Mouse (Mus musculus) thymus, adult 2 months (tissue): ENCODE data around the gene Abca3. TPM values are rescaled to one million over a fixed set of nuclear protein-coding genes. Genes with fewer than 3 reads are reported as not detected.
A peak's percentile ranks its signal among the peaks of the same experiment; 100 is the strongest.

ENCODE experiments used
- DNase-seq: peaks from one replicate; pipeline ENCODE4 v3.0.0; 2021
- H3K27ac ChIP-seq: fragments of 200-500 bp; 2 replicates; pipeline ENCODE4 v1.5.1; 2012; ENCODE audit warnings: low read length, control low read depth; ENCODE audit not compliant: control insufficient read depth, insufficient read depth
- H3K27me3 ChIP-seq: fragments of 200-500 bp; 2 replicates; pipeline ENCODE4 v1.6.1; 2012; ENCODE audit warnings: mild to moderate bottlenecking, low read length, moderate library complexity, mixed read lengths; ENCODE audit not compliant: control insufficient read depth, insufficient read depth
- H3K36me3 ChIP-seq: fragments of 200-500 bp; 2 replicates; pipeline ENCODE4 v1.6.1; 2012; ENCODE audit warnings: mild to moderate bottlenecking, low read length, moderate library complexity; ENCODE audit not compliant: control insufficient read depth, insufficient read depth
- H3K4me1 ChIP-seq: fragments of 200-500 bp; replicated peaks from 2 replicates; pipeline ENCODE4 v1.6.1; 2012; ENCODE audit warnings: low read length; ENCODE audit not compliant: control insufficient read depth, insufficient read depth
- H3K4me3 ChIP-seq: fragments of 200-500 bp; 2 replicates; pipeline ENCODE4 v1.5.1; 2012; ENCODE audit warnings: mild to moderate bottlenecking, low read length, control low read depth, moderate library complexity; ENCODE audit not compliant: control insufficient read depth, insufficient read depth
- CTCF ChIP-seq: fragments of 200-500 bp; IDR thresholded peaks from 2 replicates; pipeline ENCODE4 v1.5.1; 2012; ENCODE audit warnings: mild to moderate bottlenecking, control low read depth, low read length, moderate library complexity, borderline replicate concordance; ENCODE audit not compliant: control insufficient read depth, poor library complexity, insufficient read depth; ENCODE audit errors: extremely low read depth
- POLR2A ChIP-seq: fragments of 200-500 bp; IDR thresholded peaks from 2 replicates; pipeline ENCODE4 v1.6.1; 2012; ENCODE audit warnings: mild to moderate bottlenecking, low read length, control low read depth, moderate library complexity; ENCODE audit not compliant: control insufficient read depth, poor library complexity, insufficient read depth; ENCODE audit errors: extremely low read depth
- WGBS: fragments of 180-500 bp; shearing (Covaris S2); methylation state at CpG from one replicate; pipeline ENCODE4 v1.1.7; 2018; 5-methylcytosine and 5-hydroxymethylcytosine counted together
- polyA plus RNA-seq: library from polyadenylated mRNA; depleted of rRNA; stranded (reverse); fragments of >200 nt; gene quantifications from 2 replicates; pipeline ENCODE4 v1.2.3, GENCODE M21; 2012

Abca3 gene
- polyA plus RNA-seq, 1 experiment = 34.8 TPM

DNA sequence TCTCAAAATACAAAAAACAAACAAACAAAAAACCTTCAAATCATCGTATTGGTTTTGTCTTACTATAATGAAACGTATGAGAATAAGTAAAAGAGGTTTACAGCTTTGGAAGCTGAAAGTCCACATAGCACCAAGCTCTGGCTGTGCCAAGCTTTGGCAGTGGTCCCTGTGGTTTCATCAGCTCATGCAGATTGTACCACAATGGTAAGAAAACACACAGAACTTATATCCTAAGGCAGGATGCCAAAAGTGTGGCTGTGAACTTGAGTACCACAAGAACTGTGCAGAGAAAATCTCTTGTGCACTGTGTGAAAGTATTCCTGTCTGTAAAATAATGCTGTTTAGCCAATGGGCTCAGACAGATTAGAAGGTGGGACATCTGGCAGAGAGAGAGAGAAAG, 2.6 kb upstream of the Abca3 start:
- 1% methylated on average over 2 of the region's 2 CpGs for WGBS
- no peak overlapping the region for H3K4me3 ChIP-seq
- no peaks in the 10 kb centered on the region for H3K36me3 ChIP-seq
- H3K27me3 ChIP-seq = peaks cover 2% of the 10 kb centered on the region; the same call in 1 of the 2 replicates
- no peak overlapping the region for H3K27ac ChIP-seq
- no peak for DNase-seq
- TF ChIP-seq POLR2A = no peak
- TF ChIP-seq CTCF = no peak
- peaks cover 20% of the 10 kb centered on the region for H3K4me1 ChIP-seq

DNA sequence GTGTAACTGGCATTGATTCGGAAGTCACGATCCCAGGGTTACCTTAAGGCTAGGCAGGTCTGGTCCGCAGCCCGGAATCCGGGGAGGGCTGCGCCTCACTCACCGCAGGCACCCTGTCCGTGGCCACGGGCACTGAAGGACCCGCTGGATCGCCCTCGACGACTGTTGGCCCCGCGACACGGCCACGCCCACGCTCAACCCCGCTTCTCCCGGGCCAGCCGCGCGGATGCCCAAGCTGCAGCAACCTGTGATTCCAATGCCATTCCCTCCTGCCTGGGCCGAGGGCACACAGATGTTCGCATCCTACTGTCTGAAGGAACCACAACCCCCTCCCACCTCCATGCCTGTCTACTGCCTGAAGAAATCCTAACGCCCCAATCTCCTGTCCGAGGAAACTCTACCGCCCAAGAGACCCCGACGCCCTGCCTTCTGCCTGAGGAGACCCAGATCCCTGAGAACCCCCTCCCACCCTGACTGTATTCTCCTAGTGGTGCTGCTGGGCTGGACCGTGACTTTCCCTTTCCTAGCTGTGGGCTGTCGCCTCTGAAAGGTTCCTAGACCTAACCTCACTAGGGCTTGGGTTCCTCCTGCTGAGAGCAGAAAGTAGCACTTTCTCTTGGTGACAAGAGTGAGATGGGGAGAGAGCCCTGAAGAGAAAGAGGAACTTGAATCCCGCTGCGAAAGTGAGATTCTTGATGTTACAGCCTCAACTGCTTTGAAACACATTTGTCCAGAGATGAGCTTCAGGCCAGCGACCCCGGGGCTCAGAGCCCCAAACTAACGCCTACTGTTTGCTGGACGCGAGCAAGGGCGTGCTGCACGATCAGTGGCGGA, 607 bp upstream of the Abca3 start, which contains the start of gene Abca17:
Gene Abca17 (minus strand): TSS at position 143 of the 834 bp plus-strand sequence.
- Histone ChIP-seq H3K27ac (no peak within 1 kb of the TSS), H3K4me1 (peaks cover 23% of the 10 kb centered on the region), H3K27me3 (peaks cover 2% of the 10 kb centered on the region; the same call in 1 of the 2 replicates), H3K36me3 (no peaks in the 10 kb centered on the region), H3K4me3 (peak within 1 kb of the TSS; percentile 76)
- DNase-seq = peak; percentile 23
- TF ChIP-seq CTCF (no peak), POLR2A (no peak)
- 2% methylated on average over 42 of the region's 42 CpGs for WGBS

DNA sequence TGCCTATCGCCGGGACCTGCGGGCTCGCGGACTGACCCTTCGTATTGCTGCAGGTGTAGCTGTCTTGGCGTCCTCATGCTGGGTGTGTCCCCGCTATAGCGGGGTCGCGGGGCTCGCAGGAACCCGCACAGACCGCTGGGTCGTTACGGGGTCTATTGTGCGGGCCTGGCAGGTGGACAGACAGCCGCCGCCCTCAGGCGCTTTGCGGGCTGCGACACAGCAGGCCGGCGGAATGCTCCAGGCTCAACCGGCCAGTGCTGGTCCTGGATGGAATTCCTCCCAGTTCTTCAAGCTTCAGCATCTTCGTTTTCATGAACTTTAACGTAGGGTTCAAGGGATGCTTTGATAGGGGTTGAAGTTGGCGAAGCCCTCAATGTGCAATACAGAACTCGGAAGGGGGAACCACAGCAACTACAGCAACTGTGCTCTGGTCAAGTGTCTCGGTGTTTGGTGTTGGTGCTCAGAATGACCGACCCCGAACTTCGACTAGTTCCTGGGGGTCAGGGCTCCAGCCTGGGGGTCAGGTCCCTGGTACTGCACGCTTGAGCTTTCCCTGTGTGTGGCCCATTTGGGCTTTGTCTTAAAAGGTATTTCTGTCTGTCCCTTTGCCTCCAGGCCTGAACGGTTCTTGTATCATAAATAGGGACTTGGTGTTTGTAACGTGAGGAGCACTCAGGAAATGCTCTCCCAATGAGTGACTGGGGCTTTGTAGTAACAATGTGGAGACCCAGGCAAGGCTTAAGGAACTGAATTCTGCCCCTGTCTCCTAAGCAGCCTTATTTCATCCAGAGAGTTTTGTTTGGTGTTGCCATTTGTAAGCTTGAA, 832 bp downstream of the Abca3 start:
- DNase-seq = peak; percentile 8
- 6% methylated on average over 36 of the region's 36 CpGs for WGBS
- Histone ChIP-seq H3K27me3 (peaks cover 2% of the 10 kb centered on the region; the same call in 1 of the 2 replicates), H3K27ac (no peak overlapping the region), H3K4me1 (peaks cover 23% of the 10 kb centered on the region), H3K36me3 (no peaks in the 10 kb centered on the region), H3K4me3 (peak overlapping the region; percentile 76)
- TF ChIP-seq CTCF (no peak), POLR2A (no peak)

DNA sequence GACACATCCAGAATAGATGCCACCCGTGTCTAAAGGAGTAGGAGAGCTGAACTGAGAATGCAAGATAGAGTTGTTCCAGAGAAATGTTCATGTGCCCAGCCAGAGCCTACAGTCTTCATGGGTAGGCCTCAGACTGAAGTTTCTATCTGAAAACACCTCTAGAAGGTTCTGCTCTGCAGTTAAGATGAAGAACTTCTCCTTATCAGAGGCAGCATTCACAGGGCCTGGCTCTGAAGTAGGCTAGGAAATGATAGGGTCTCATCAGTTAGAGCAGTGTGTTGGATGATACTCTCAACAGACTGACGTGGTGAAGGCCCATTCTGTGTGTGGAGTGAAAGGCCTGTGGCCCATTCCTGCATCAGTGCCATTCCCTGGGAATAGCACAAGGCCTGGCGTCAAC, 2.2 kb downstream of the Abca3 start:
- 93% methylated on average over 3 of the region's 3 CpGs for WGBS
- Histone ChIP-seq H3K4me1 (peaks cover 23% of the 10 kb centered on the region), H3K27ac (no peak overlapping the region), H3K4me3 (no peak overlapping the region), H3K27me3 (peaks cover 2% of the 10 kb centered on the region; the same call in 1 of the 2 replicates), H3K36me3 (no peaks in the 10 kb centered on the region)
- no peak for TF ChIP-seq POLR2A
- TF ChIP-seq CTCF = no peak
- no peak for DNase-seq

DNA sequence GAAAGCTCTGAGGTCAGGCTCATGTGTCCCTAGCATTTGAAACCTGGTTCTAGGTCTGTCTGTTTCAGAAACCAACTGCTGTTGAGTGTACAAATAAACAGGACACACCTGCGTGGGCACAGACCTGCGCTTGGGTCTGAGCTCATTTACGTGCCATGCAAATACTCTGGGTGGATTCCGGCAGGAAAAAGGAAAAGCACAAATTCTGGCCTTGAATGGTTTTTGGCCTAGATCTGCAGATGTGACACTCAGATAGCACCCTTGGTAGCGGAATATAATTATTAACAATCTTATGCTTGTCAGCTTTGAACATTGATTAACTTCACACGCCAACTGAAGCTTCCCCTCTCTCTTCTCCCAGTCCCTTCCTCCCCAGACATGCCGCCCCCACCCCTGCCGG, 3.5 kb downstream of the Abca3 start:
- peaks cover 23% of the 10 kb centered on the region for H3K4me1 ChIP-seq
- H3K27me3 ChIP-seq = peaks cover 2% of the 10 kb centered on the region; the same call in 1 of the 2 replicates
- DNase-seq = no peak
- H3K4me3 ChIP-seq = no peak overlapping the region
- no peak overlapping the region for H3K27ac ChIP-seq
- TF ChIP-seq POLR2A = no peak
- no peak for TF ChIP-seq CTCF
- WGBS = 96% methylated on average over 8 of the region's 8 CpGs
- no peaks in the 10 kb centered on the region for H3K36me3 ChIP-seq

DNA sequence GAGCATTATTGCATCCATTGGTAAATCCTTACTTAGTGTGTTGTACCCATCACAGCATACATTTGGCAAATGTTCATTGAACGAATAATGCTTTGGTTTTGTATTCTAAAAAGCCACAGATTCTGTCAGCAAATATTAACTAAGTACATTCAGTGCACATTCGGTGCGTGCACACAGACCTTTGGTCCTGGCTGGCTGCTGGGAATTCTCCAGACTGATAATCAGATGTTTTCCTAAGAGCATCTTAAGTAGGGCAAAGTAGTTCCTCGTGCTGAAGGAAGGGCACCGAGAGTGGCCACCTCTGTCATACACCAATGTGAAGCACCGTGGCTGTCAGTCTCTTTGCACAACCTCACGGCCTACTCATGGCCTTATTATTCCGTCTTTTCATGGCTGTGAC, 7.3 kb downstream of the Abca3 start:
- H3K27ac ChIP-seq = no peak overlapping the region
- H3K36me3 ChIP-seq = no peaks in the 10 kb centered on the region
- peaks cover 8% of the 10 kb centered on the region for H3K4me1 ChIP-seq

More for the DNA sequence above, 7.3 kb downstream of the Abca3 start:
- WGBS = 96% methylated on average over 8 of the region's 8 CpGs
- no peak for DNase-seq
- TF ChIP-seq POLR2A (no peak), CTCF (no peak)
- no peaks in the 10 kb centered on the region for H3K27me3 ChIP-seq
- H3K4me3 ChIP-seq = no peak overlapping the region
